Mouse (Mus musculus) small intestine, adult 2 months (tissue): Measurements from ENCODE around the gene Hoxd8.

Source experiments
- CTCF ChIP-seq: fragments of 200-500 bp; IDR thresholded peaks from 2 replicates; pipeline ENCODE4 v1.5.1; 2012; ENCODE audit warnings: low read depth, mild to moderate bottlenecking, control low read depth, inconsistent platforms, low read length, moderate library complexity, mixed read lengths; ENCODE audit not compliant: insufficient replicate concordance, insufficient read length; ENCODE audit errors: extremely low read depth
- POLR2A ChIP-seq: fragments of 200-500 bp; IDR thresholded peaks from 2 replicates; pipeline ENCODE4 v1.6.1; 2012; ENCODE audit warnings: low read depth, mild to moderate bottlenecking, control low read depth, inconsistent platforms, low read length, moderate library complexity

GRCm38 (mm10) chr2:74730331-74730730 is 25.9 kb downstream of the Hoxd8 start:
- TF ChIP-seq CTCF (no peak), POLR2A (no peak)
